Mouse (Mus musculus) erythroblast, adult 5-6 weeks (primary cell): ENCODE data around the gene Zfp872. TPM values are rescaled to one million over a fixed set of nuclear protein-coding genes. Genes with fewer than 3 reads are reported as not detected.

Experiments used
- total RNA-seq, 2 experiments: library from RNA; stranded (forward) in 1 of 2; stranded (reverse) in 1 of 2; fragments of 150-400 nt in 1 of 2; fragments of 200-764, 138-1000 nt in 1 of 2; gene quantifications; 2 replicates each; pipeline versions ENCODE4 v1.2.3 to v1.2.4; 2015 to 2017; ENCODE audit warnings: low replicate concordance in 2 of 2

Zfp872 gene
- total RNA-seq, 2 experiments from 2014 or later, result not detected

Other genes starting within 250 kb of the Zfp872 start
- 0.58 and 1.5 TPM in 2 replicates for gene Swsap1, start 232.3 kb upstream of the Zfp872 start, total RNA-seq (2015; ENCODE audit: low replicate concordance)
- gene Swsap1, start 232.3 kb upstream of the Zfp872 start, total RNA-seq (2017; ENCODE audit: low replicate concordance), result 3.8 and 6.6 TPM in 2 replicates
- gene Epor, start 224.6 kb upstream of the Zfp872 start, total RNA-seq (2015; ENCODE audit: low replicate concordance), result 68.1 and 70.3 TPM in 2 replicates
- 70.3 and 91.0 TPM in 2 replicates for gene Epor, start 224.6 kb upstream of the Zfp872 start, total RNA-seq (2017; ENCODE audit: low replicate concordance)
- not detected in 2 replicates for gene Rgl3, start 198.6 kb upstream of the Zfp872 start, total RNA-seq (2015; ENCODE audit: low replicate concordance)
- not detected in 2 replicates for gene Rgl3, start 198.6 kb upstream of the Zfp872 start, total RNA-seq (2017; ENCODE audit: low replicate concordance)
- gene Ccdc151, start 185.5 kb upstream of the Zfp872 start, total RNA-seq (2015; ENCODE audit: low replicate concordance), result 4.2 TPM in 1 of 2 replicates, not detected in the other
- 0.84 and 0.85 TPM in 2 replicates for gene Ccdc151, start 185.5 kb upstream of the Zfp872 start, total RNA-seq (2017; ENCODE audit: low replicate concordance)
- 13.1 and 13.4 TPM in 2 replicates for gene Prkcsh, start 185.3 kb upstream of the Zfp872 start, total RNA-seq (2015; ENCODE audit: low replicate concordance)
- gene Prkcsh, start 185.3 kb upstream of the Zfp872 start, total RNA-seq (2017; ENCODE audit: low replicate concordance), result 20.2 and 25.0 TPM in 2 replicates
- not detected in 2 replicates for gene Elavl3, start 136.1 kb upstream of the Zfp872 start, total RNA-seq (2015; ENCODE audit: low replicate concordance)
- not detected in 2 replicates for gene Elavl3, start 136.1 kb upstream of the Zfp872 start, total RNA-seq (2017; ENCODE audit: low replicate concordance)
- gene Gm49318, start 116.8 kb upstream of the Zfp872 start, total RNA-seq (2015; ENCODE audit: low replicate concordance), result not detected in 2 replicates
- gene Gm49318, start 116.8 kb upstream of the Zfp872 start, total RNA-seq (2017; ENCODE audit: low replicate concordance), result not detected in 2 replicates
- gene Zfp653, start 116.7 kb upstream of the Zfp872 start, total RNA-seq (2015; ENCODE audit: low replicate concordance), result 1.0 and 4.0 TPM in 2 replicates
- gene Zfp653, start 116.7 kb upstream of the Zfp872 start, total RNA-seq (2017; ENCODE audit: low replicate concordance), result 1.6 and 2.8 TPM in 2 replicates
- 1.9 and 3.3 TPM in 2 replicates for gene Ecsit, start 102.7 kb upstream of the Zfp872 start, total RNA-seq (2015; ENCODE audit: low replicate concordance)
- gene Ecsit, start 102.7 kb upstream of the Zfp872 start, total RNA-seq (2017; ENCODE audit: low replicate concordance), result 3.5 and 4.2 TPM in 2 replicates
- not detected in 2 replicates for gene Cnn1, start 88.9 kb upstream of the Zfp872 start, total RNA-seq (2015; ENCODE audit: low replicate concordance)
- not detected in 2 replicates for gene Cnn1, start 88.9 kb upstream of the Zfp872 start, total RNA-seq (2017; ENCODE audit: low replicate concordance)
- 28.4 and 30.7 TPM in 2 replicates for gene Elof1, start 70.9 kb upstream of the Zfp872 start, total RNA-seq (2015; ENCODE audit: low replicate concordance)
- 14.1 and 15.8 TPM in 2 replicates for gene Elof1, start 70.9 kb upstream of the Zfp872 start, total RNA-seq (2017; ENCODE audit: low replicate concordance)
- gene Acp5, start 52.4 kb upstream of the Zfp872 start, total RNA-seq (2015; ENCODE audit: low replicate concordance), result 10.8 and 20.7 TPM in 2 replicates
- gene Acp5, start 52.4 kb upstream of the Zfp872 start, total RNA-seq (2017; ENCODE audit: low replicate concordance), result 9.8 and 18.1 TPM in 2 replicates
- gene Pigyl, start 31.2 kb upstream of the Zfp872 start, total RNA-seq (2015; ENCODE audit: low replicate concordance), result 5.6 and 8.8 TPM in 2 replicates
- 8.2 and 9.3 TPM in 2 replicates for gene Pigyl, start 31.2 kb upstream of the Zfp872 start, total RNA-seq (2017; ENCODE audit: low replicate concordance)
- 6.5 and 25.4 TPM in 2 replicates for gene Zfp809, start 37.6 kb downstream of the Zfp872 start, total RNA-seq (2015; ENCODE audit: low replicate concordance)
- gene Zfp809, start 37.6 kb downstream of the Zfp872 start, total RNA-seq (2017; ENCODE audit: low replicate concordance), result 11.0 and 14.8 TPM in 2 replicates
- 0.96 and 4.0 TPM in 2 replicates for gene Zfp599, start 71.8 kb downstream of the Zfp872 start, total RNA-seq (2015; ENCODE audit: low replicate concordance)
- 0.17 TPM in 1 of 2 replicates, not detected in the other for gene Zfp599, start 71.8 kb downstream of the Zfp872 start, total RNA-seq (2017; ENCODE audit: low replicate concordance)
- gene Zfp810, start 119.6 kb downstream of the Zfp872 start, total RNA-seq (2015; ENCODE audit: low replicate concordance), result 0.63 and 4.0 TPM in 2 replicates
- gene Zfp810, start 119.6 kb downstream of the Zfp872 start, total RNA-seq (2017; ENCODE audit: low replicate concordance), result 0.43 and 3.2 TPM in 2 replicates
- 43.7 and 47.1 TPM in 2 replicates for gene Anln, start 201.1 kb downstream of the Zfp872 start, total RNA-seq (2015; ENCODE audit: low replicate concordance)
- gene Anln, start 201.1 kb downstream of the Zfp872 start, total RNA-seq (2017; ENCODE audit: low replicate concordance), result 35.8 and 68.9 TPM in 2 replicates
- gene 9530077C05Rik, start 223.4 kb downstream of the Zfp872 start, total RNA-seq (2015; ENCODE audit: low replicate concordance), result 1.5 and 2.3 TPM in 2 replicates
- gene 9530077C05Rik, start 223.4 kb downstream of the Zfp872 start, total RNA-seq (2017; ENCODE audit: low replicate concordance), result 1.1 and 2.0 TPM in 2 replicates